Mouse (Mus musculus) bone marrow, adult 2 months (tissue): Measurements from ENCODE around the gene Ckb. TPM values are rescaled to one million over a fixed set of nuclear protein-coding genes. Genes with fewer than 3 reads are reported as not detected.
"Not testable (repeated sequence)": the region's sequence is repeated elsewhere in the genome, so short reads cannot be mapped to it uniquely, and the experiment has no call there.

Experiments
- H3K27ac ChIP-seq: fragments of 200-500 bp; 2 replicates; pipeline ENCODE4 v1.5.1; 2012; ENCODE audit warnings: low read depth, mild to moderate bottlenecking, control low read depth, inconsistent platforms, low read length; ENCODE audit not compliant: control insufficient read depth, poor library complexity, insufficient read depth
- H3K4me1 ChIP-seq: fragments of 200-500 bp; 2 replicates; pipeline ENCODE4 v1.6.1; 2011; ENCODE audit warnings: low read length; ENCODE audit not compliant: control insufficient read depth, insufficient read depth
- H3K4me3 ChIP-seq: fragments of 200-500 bp; replicated peaks from 2 replicates; pipeline ENCODE3; 2011; ENCODE audit warnings: mild to moderate bottlenecking, low read depth, low read length, control low read depth; ENCODE audit not compliant: control insufficient read depth
- CTCF ChIP-seq: fragments of 200-500 bp; IDR thresholded peaks from 2 replicates; pipeline ENCODE4 v1.5.1; 2011; ENCODE audit warnings: low read length, control low read depth; ENCODE audit not compliant: control insufficient read depth, insufficient read depth
- POLR2A ChIP-seq: fragments of 200-500 bp; IDR thresholded peaks from 2 replicates; pipeline ENCODE4 v1.6.1; 2011; ENCODE audit warnings: low read depth, mild to moderate bottlenecking, control low read depth, low read length, borderline replicate concordance; ENCODE audit not compliant: control insufficient read depth
- WGBS: fragments of 180-500 bp; shearing (Covaris S2); methylation state at CpG from one replicate; pipeline ENCODE4 v1.1.7; 2018; 5-methylcytosine and 5-hydroxymethylcytosine counted together
- polyA plus RNA-seq: library from polyadenylated mRNA; stranded (reverse); fragments of >200 nt; gene quantifications from 2 replicates; pipeline ENCODE4 v1.2.4, GENCODE M21; 2011; ENCODE audit warnings: low replicate concordance; ENCODE audit not compliant: missing spikeins, insufficient read depth, insufficient read length

Ckb gene
- polyA plus RNA-seq, result 28.6 and 38.4 TPM in 2 replicates

GRCm38 (mm10) chr12:111672176-111672575 is at the start of gene Ckb:
Gene Ckb, minus strand, starts transcription at chr12:111672338.
- TF ChIP-seq POLR2A (0 out of 2 replicates have a peak, but pooled peaks have one; percentile 20), CTCF (no peak)
- WGBS, result 2% methylated on average over 31 of the region's 31 CpGs
- peak within 1 kb of the TSS; percentile 26 for H3K4me3 ChIP-seq
- no peak within 1 kb of the TSS; the same call in 1 of the 2 replicates for H3K27ac ChIP-seq
- no peaks in the 10 kb centered on the region for H3K4me1 ChIP-seq

- Histone ChIP-seq H3K4me3 (no peak overlapping the region), H3K4me1 (no peaks in the 10 kb centered on the region), H3K27ac (no peak overlapping the region)
- WGBS, result 80% methylated on average over 4 of the region's 4 CpGs
- TF ChIP-seq CTCF (no peak), POLR2A (no peak)
These were observed 48.1 kb upstream of the Ckb start for GRCm38 (mm10) chr12:111720222-111720621.

DNA sequence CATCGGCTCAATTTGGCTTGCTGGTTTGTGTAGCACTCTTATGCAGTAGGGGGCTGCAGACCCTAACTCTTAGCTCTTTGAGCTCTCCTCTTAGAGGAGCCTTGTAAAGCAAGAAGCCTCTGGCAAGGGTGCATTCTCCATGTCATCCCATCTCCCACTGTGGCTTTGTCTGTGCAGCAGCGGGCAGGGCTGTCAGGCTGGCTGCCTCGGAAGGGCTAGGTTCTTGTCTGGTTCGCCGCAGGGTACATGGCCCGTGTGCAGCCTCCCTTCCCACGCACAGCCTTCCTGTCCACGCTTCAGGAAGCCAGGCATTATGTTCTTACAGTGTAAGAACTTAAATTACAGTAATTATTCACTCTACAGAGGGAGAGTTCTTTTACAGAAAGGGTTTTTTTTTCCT is 46.5 kb upstream of the Ckb start:
- 64% methylated on average over 8 of the region's 8 CpGs for WGBS
- H3K4me3 ChIP-seq, result no peak overlapping the region
- no peak for TF ChIP-seq POLR2A
- H3K4me1 ChIP-seq, result peaks cover 2% of the 10 kb centered on the region; the same call in 1 of the 2 replicates
- H3K27ac ChIP-seq, result no peak overlapping the region

GRCm38 (mm10) chr12:111716505-111716904 is 44.4 kb upstream of the Ckb start:
- peaks cover 2% of the 10 kb centered on the region; the same call in 1 of the 2 replicates for H3K4me1 ChIP-seq
- 92% methylated on average over 7 of the region's 7 CpGs for WGBS
- H3K27ac ChIP-seq, result no peak overlapping the region
- TF ChIP-seq POLR2A (no peak), CTCF (no peak)
- H3K4me3 ChIP-seq, result no peak overlapping the region

- not testable (repeated sequence) for H3K4me1 ChIP-seq, H3K27ac ChIP-seq, H3K4me3 ChIP-seq
- 64% methylated on average over 6 of the region's 6 CpGs for WGBS
These were observed 41.7 kb upstream of the Ckb start for GRCm38 (mm10) chr12:111713880-111714279.

DNA sequence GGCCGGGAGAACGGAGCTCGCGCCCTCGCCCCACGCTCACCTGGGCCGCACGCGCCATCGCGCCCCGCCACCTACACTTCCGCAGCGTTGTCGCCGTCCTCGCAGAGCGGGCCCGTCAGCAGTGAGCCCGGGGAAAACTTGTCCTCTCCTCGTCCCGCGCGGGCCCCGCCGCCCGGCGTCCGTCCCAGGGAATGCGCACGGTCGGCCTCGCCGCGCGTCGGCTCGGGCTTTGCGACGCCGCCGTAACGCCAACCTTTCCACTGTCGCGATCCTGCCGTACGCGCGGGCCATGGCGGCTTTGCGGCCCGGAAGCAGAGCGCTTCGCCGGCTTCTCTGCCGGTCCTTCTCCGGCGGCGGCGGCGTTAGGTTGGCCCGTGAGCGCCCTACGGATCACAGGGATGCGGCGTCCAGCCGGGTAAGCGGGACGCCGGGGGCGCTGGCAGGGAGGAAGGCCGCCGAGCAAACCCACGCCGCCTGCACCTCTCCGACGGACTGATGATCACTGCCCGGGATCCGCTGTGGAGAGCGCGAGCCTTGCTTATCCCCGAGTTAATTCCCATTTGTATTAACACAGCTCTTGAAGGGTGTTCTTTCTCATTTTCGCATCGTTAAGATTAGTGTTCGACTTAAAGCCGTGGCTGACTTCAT is 41.0 kb upstream of the Ckb start, which contains the start of the genes Bag5 and Apopt1:
TSS of gene Bag5 (minus strand) at position 254 of the 648 bp plus-strand sequence.
TSS of gene Apopt1 (plus strand) at position 258 of the 648 bp plus-strand sequence.
- under 1% methylated on average over 86 of the region's 86 CpGs for WGBS
- Histone ChIP-seq H3K27ac (peak within 1 kb of the TSS; percentile 74), H3K4me3 (peak within 1 kb of the TSS; percentile 82), H3K4me1 (peaks cover 2% of the 10 kb centered on the region; the same call in 1 of the 2 replicates)
- TF ChIP-seq POLR2A (peak; percentile 80; the same call in 1 of the 2 replicates), CTCF (no peak)

GRCm38 (mm10) chr12:111712476-111712875 is 40.3 kb upstream of the Ckb start:
- WGBS, result under 1% methylated on average over 33 of the region's 33 CpGs
- peak overlapping the region; percentile 74; the same call in 1 of the 2 replicates for H3K27ac ChIP-seq
- peaks cover 2% of the 10 kb centered on the region; the same call in 1 of the 2 replicates for H3K4me1 ChIP-seq
- H3K4me3 ChIP-seq, result peak overlapping the region; percentile 82
- TF ChIP-seq POLR2A, result no peak
- no peak for TF ChIP-seq CTCF

DNA sequence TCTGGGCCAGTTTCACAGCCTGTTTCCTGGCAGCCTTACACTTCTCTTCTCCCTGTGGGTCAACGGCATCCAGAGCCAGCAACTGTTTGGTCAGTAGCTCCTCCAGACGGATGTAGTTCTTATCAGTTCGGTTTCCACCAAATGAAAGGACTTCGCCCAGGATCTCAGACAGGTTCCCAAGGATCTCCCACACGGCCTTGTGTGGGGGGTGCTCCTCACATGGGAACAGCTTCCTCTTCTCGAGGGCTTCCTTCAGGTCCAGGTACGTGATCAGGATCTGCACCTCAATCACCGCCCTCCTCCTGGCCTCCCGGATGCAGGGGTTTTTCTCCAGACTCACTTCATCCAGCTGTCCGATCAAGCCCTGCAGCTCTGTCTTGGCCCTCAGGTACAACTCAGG is 38.0 kb upstream of the Ckb start:
- Histone ChIP-seq H3K4me3 (no peak overlapping the region), H3K4me1 (peaks cover 2% of the 10 kb centered on the region; the same call in 1 of the 2 replicates), H3K27ac (no peak overlapping the region)
- 86% methylated on average over 10 of the region's 10 CpGs for WGBS
- TF ChIP-seq POLR2A, result no peak
- TF ChIP-seq CTCF, result no peak
